Mouse (Mus musculus) forebrain, embryonic 16.5 days (tissue): ENCODE measurements around the gene Gm17660. TPM values are rescaled to one million over a fixed set of nuclear protein-coding genes. Genes with fewer than 3 reads are reported as not detected.
A peak's percentile ranks its signal among the peaks of the same experiment; 100 is the strongest.

Experiments
- ATAC-seq: fragments of 200-750 bp; cut with Nextera tagmentation; 2 replicates; pipeline ENCODE4 v1.8.0; 2017; ENCODE audit warnings: mild to moderate bottlenecking, moderate library complexity
- H3K27ac ChIP-seq: fragments of 300-500 bp; sonication (generic); 2 replicates; pipeline ENCODE4 v1.5.1; 2014; ENCODE audit warnings: low read length, control low read depth
- H3K27me3 ChIP-seq: fragments of 300-500 bp; sonication (generic); replicated peaks from 2 replicates; pipeline ENCODE4 v1.6.1; 2014; ENCODE audit warnings: low read length; ENCODE audit not compliant: control insufficient read depth, insufficient read depth
- H3K36me3 ChIP-seq: fragments of 300-500 bp; sonication (generic); 2 replicates; pipeline ENCODE4 v1.6.1; 2014; ENCODE audit not compliant: control insufficient read depth, insufficient read depth
- H3K4me1 ChIP-seq: fragments of 300-500 bp; sonication (generic); replicated peaks from 2 replicates; pipeline ENCODE4 v1.6.1; 2014; ENCODE audit warnings: low read length; ENCODE audit not compliant: control insufficient read depth, insufficient read depth
- H3K4me2 ChIP-seq: fragments of 300-500 bp; sonication (generic); 2 replicates; pipeline ENCODE4 v1.6.1; 2014; ENCODE audit warnings: mild to moderate bottlenecking, low read length, control low read depth
- H3K4me3 ChIP-seq: fragments of 300-500 bp; sonication (generic); replicated peaks from 2 replicates; pipeline ENCODE4 v1.5.1; 2014; ENCODE audit warnings: mild to moderate bottlenecking, low read length, control low read depth
- H3K9ac ChIP-seq: fragments of 300-500 bp; sonication (generic); replicated peaks from 2 replicates; pipeline ENCODE4 v1.6.1; 2014; ENCODE audit warnings: low read depth, low read length, control low read depth
- H3K9me3 ChIP-seq: fragments of 300-500 bp; sonication (generic); 2 replicates; pipeline ENCODE4 v1.6.1; 2016; ENCODE audit warnings: low read length; ENCODE audit not compliant: control insufficient read depth
- WGBS: fragments of 180-500 bp; shearing (Covaris S2); extraction: QIAGEN DNeasy Blood & Tissue Kit; methylation state at CpG from one replicate; pipeline ENCODE4 v1.1.7; 2014; 5-methylcytosine and 5-hydroxymethylcytosine counted together
- polyA plus RNA-seq: library from polyadenylated mRNA; unstranded; fragments of >200 nt; fragmentation: Nextera tagmentation; extraction: Ambion mirVana; gene quantifications from 2 replicates; pipeline ENCODE4 v1.2.1, GENCODE M21; 2015

Gm17660 gene
- polyA plus RNA-seq, 1 experiment from 2014 or later, result not detected

DNA sequence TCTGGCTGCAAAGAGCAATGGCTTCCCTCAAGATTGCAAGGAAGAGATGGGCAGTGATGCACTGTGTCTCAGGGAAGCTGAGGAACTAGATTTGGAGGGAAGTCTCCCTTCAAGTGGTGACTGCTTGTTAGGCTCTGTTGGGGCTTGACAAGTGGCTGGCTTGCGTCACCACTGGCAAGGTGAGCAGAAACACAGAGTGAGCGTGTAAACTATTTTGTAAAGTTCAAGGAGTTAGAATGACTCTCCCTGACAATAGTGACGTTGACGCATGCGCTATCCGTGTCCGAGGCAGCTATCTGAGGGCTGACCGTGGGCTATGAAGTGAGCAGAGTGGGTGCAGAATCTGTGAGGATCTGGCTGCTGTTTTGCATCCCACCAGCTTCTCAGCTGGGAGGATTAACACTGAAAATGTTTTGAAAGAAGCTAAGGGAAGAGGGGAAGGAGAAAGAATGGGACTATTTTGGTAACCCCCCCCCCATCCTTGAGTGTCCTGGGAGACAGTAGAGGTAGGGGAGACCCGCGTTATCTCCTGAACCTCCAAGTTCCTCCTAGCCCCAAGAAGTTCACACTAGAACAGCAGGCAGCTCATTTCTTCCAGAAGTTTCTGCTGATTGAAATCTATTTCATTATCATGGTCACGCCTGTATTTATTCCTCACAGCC lies 18.1 kb upstream of the Gm17660 start:
- Histone ChIP-seq H3K4me2 (no peak overlapping the region), H3K4me3 (no peak overlapping the region), H3K27ac (no peak overlapping the region; the same call in 1 of the 2 replicates), H3K27me3 (no peaks in the 10 kb centered on the region), H3K9me3 (no peaks in the 10 kb centered on the region), H3K9ac (no peak overlapping the region), H3K36me3 (no peaks in the 10 kb centered on the region), H3K4me1 (no peaks in the 10 kb centered on the region)
- ATAC-seq, result no peak
- 88% methylated on average over 11 of the region's 11 CpGs for WGBS

- Histone ChIP-seq H3K36me3 (no peaks in the 10 kb centered on the region), H3K27ac (no peak overlapping the region), H3K4me2 (no peak overlapping the region), H3K9ac (no peak overlapping the region), H3K4me1 (no peaks in the 10 kb centered on the region), H3K4me3 (no peak overlapping the region), H3K27me3 (no peaks in the 10 kb centered on the region), H3K9me3 (peaks cover 5% of the 10 kb centered on the region; the same call in 1 of the 2 replicates)
- no peak for ATAC-seq
- WGBS, result 67% methylated on average over 2 of the region's 2 CpGs
Measured at GRCm38 (mm10) chr5:104089751-104090150, 12.3 kb upstream of the Gm17660 start.

- Histone ChIP-seq H3K27ac (no peak overlapping the region), H3K27me3 (no peaks in the 10 kb centered on the region)
Measured at GRCm38 (mm10) chr5:104085366-104085765, 8.0 kb upstream of the Gm17660 start.

DNA sequence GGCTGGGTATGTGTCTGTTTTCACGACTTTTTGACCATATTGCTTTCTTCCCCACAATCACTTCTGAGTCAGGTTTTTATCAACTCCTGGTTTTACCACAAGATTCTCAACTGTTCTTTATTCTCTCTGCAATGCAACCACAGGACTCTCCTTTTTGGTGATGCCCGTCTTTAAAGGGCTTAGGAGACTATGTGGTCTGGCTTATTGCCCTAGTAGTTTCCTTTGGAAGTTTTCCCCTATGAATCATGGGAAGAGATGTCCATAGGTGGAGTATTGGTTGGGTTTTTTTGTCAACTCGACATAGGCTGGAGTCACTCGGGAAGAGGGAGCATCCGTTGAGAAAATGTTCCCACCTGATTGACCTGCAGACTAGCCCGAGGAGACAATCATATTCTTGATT lies 3.3 kb upstream of the Gm17660 start:
- Histone ChIP-seq H3K9me3 (no peaks in the 10 kb centered on the region), H3K4me3 (no peak overlapping the region), H3K9ac (no peak overlapping the region), H3K4me1 (0 out of 2 replicates have a peak, but pooled peaks cover 3% of the 10 kb centered on the region), H3K27ac (no peak overlapping the region), H3K36me3 (no peaks in the 10 kb centered on the region), H3K27me3 (no peaks in the 10 kb centered on the region), H3K4me2 (no peak overlapping the region)
- 89% methylated on average over 6 of the region's 6 CpGs for WGBS
- ATAC-seq, result no peak

More at GRCm38 (mm10) chr5:104085366-104085765, 8.0 kb upstream of the Gm17660 start:
- Histone ChIP-seq H3K4me2 (no peak overlapping the region), H3K36me3 (no peaks in the 10 kb centered on the region), H3K9me3 (peaks cover 5% of the 10 kb centered on the region; the same call in 1 of the 2 replicates), H3K9ac (no peak overlapping the region), H3K4me3 (no peak overlapping the region), H3K4me1 (no peaks in the 10 kb centered on the region)
- WGBS, result 65% methylated on average over 9 of the region's 9 CpGs
- no peak for ATAC-seq

GRCm38 (mm10) chr5:104076361-104076760 lies 1.0 kb downstream of the Gm17660 start:
- no peak overlapping the region for H3K27ac ChIP-seq
- no peak for ATAC-seq
- H3K4me3 ChIP-seq, result no peak overlapping the region
- no peak overlapping the region for H3K4me2 ChIP-seq
- H3K9ac ChIP-seq, result no peak overlapping the region
- H3K27me3 ChIP-seq, result no peaks in the 10 kb centered on the region
- H3K36me3 ChIP-seq, result no peaks in the 10 kb centered on the region
- peaks cover 6% of the 10 kb centered on the region; the same call in 1 of the 2 replicates for H3K4me1 ChIP-seq
- no peaks in the 10 kb centered on the region for H3K9me3 ChIP-seq
- WGBS, result 34% methylated on average over 10 of the region's 10 CpGs

DNA sequence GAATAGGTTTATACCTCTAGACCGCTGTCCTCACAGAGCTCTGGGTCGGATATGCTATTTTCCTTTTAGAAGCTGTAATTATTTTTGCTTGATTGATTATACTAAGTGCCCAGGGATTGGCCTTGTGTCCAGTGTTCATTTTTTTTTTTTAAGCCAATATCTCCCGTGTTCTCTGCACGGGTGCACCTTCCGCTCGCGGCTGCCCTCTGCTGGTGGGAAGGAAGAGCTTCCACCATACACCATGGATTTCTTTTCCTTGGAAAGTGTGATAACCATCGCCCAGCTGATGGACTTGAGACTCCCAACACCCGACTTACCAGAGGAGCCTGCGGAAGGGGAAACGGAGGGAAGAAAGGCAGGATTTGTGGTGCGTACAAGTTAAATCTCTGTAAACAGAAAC lies 3.0 kb downstream of the Gm17660 start:
- H3K4me1 ChIP-seq, result peaks cover 6% of the 10 kb centered on the region; the same call in 1 of the 2 replicates
- H3K9me3 ChIP-seq, result no peaks in the 10 kb centered on the region
- no peak overlapping the region for H3K4me2 ChIP-seq
- H3K4me3 ChIP-seq, result no peak overlapping the region
- H3K36me3 ChIP-seq, result no peaks in the 10 kb centered on the region
- WGBS, result 35% methylated on average over 12 of the region's 12 CpGs
- ATAC-seq, result no peak
- no peak overlapping the region for H3K27ac ChIP-seq
- no peak overlapping the region for H3K9ac ChIP-seq
- no peaks in the 10 kb centered on the region for H3K27me3 ChIP-seq

GRCm38 (mm10) chr5:104073602-104074001 lies 3.8 kb downstream of the Gm17660 start:
- 79% methylated on average over 5 of the region's 5 CpGs for WGBS

GRCm38 (mm10) chr5:104072272-104072886 lies 5.0 kb downstream of the Gm17660 start:
- Histone ChIP-seq H3K9ac (no peak overlapping the region), H3K4me2 (no peak overlapping the region), H3K36me3 (no peaks in the 10 kb centered on the region), H3K27me3 (no peaks in the 10 kb centered on the region), H3K4me3 (no peak overlapping the region), H3K27ac (0 out of 2 replicates have a peak overlapping the region, but pooled peaks have one; percentile 39), H3K4me1 (peaks cover 6% of the 10 kb centered on the region; the same call in 1 of the 2 replicates), H3K9me3 (no peaks in the 10 kb centered on the region)
- ATAC-seq, result peak; percentile 84
- 7% methylated on average over 6 of the region's 8 CpGs for WGBS

More at GRCm38 (mm10) chr5:104073602-104074001, 3.8 kb downstream of the Gm17660 start:
- Histone ChIP-seq H3K9ac (no peak overlapping the region), H3K4me3 (no peak overlapping the region), H3K4me2 (no peak overlapping the region), H3K27ac (no peak overlapping the region), H3K9me3 (no peaks in the 10 kb centered on the region), H3K4me1 (peaks cover 6% of the 10 kb centered on the region; the same call in 1 of the 2 replicates), H3K36me3 (no peaks in the 10 kb centered on the region), H3K27me3 (no peaks in the 10 kb centered on the region)
- ATAC-seq, result peak; percentile 77

GRCm38 (mm10) chr5:104071048-104071447 lies 6.4 kb downstream of the Gm17660 start:
- H3K4me3 ChIP-seq, result no peak overlapping the region
- WGBS, result 56% methylated on average over 4 of the region's 4 CpGs
- H3K27me3 ChIP-seq, result no peaks in the 10 kb centered on the region
- H3K4me1 ChIP-seq, result peaks cover 3% of the 10 kb centered on the region; the same call in 1 of the 2 replicates
- no peak overlapping the region for H3K9ac ChIP-seq
- no peaks in the 10 kb centered on the region for H3K36me3 ChIP-seq
- ATAC-seq, result peak; percentile 16; the same call in 1 of the 2 replicates
- H3K27ac ChIP-seq, result no peak overlapping the region
- no peaks in the 10 kb centered on the region for H3K9me3 ChIP-seq
- H3K4me2 ChIP-seq, result no peak overlapping the region
